Mouse (Mus musculus) gastrocnemius, postnatal 4 days (tissue): ENCODE results near the gene Mylip. TPM values are rescaled to one million over a fixed set of nuclear protein-coding genes. Genes with fewer than 3 reads are reported as not detected.

Experiments used
- DNase-seq, 2 experiments: peaks; one replicate each; pipeline ENCODE4 v3.0.0; 2021 to 2022; ENCODE audit warnings: low spot score in 2 of 2, mixed read lengths in 2 of 2
- total RNA-seq, 2 experiments: library from RNA; stranded (reverse); gene quantifications; 2 replicates each; pipeline ENCODE4 v1.2.3; 2021

The Mylip gene
- total RNA-seq, 2 experiments from 2014 or later, result 8.3 to 11.5 TPM

DNA sequence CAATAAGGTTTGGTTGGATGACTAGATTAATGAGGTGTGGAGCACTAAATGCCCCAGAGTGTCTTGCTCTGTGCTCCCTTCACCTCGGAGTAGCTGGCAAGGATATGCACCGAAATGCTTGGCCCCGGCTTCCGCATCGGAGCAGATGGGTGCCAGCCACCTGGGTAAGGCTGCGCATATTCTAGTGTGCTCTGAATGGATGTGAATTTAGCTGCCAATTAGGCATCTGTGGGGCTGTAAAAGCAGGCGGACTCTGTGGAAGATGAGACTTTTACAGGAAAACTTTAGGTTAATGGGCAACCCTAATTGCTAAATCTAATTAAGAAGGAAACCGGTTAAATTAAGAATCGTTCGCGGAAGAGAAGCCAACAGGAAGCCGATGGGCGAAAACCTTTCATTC lies 32.7 kb downstream of the Mylip start:
- no peak for DNase-seq

DNA sequence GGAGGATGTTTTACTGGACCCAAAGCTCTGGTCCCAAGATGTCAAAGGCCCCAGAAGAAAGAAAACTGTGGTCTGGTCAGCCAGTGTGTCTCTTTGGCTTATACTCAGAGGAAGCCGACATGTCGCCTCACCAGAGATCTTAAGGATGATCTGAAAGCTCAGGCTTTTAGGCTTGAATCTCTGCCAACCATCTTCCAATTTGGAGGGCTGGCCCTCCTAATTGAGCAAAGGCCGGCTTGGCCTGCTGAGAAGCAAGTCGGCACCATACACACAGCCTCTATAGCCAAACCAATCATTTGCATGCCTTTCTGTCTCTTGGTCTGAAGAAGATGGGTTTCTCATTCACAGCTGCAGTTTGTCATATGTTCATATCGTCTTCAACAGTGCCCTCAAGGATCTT lies 33.2 kb downstream of the Mylip start:
- no peak for DNase-seq

DNA sequence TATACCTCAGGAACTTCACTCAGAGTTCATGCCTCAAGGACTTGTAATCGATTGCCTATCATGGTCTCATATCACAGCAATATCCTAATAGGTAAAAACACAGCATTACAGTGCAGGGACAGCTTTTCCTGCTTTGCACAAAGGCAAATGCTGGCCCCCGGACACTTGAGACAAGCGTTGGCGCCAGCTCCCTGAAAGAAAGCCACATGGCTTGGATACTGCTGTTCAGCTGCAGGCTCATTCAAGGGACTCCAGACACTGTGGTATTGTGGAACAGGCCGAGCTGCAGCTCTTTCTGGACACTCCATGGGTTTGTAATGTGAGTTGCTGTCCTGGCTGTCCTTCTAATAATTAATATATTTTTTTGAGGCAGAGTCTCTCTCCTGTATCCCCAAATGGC lies 34.4 kb downstream of the Mylip start:
- DNase-seq, result peak in 1 of 2 experiments; percentile 38

DNA sequence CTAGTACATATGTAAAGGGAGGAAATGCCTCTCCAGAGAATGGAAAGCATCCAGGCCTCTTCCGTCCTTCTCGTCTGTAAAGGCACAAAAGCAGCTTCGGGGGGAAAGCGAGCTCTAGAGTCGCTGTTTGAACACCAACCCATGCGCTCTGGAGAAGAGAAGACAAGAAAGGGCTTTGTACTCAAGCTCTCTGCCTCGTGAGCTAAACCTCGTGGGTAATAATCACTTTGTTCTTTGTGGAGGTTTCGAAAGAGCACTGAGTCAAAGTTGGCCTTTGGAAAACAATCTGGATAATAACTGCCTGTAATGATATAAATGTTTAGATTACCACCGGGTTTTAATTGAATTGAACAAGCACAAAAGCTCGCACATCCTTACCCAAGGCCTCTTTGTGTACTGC lies 39.7 kb downstream of the Mylip start:
- DNase-seq, result no peak

DNA sequence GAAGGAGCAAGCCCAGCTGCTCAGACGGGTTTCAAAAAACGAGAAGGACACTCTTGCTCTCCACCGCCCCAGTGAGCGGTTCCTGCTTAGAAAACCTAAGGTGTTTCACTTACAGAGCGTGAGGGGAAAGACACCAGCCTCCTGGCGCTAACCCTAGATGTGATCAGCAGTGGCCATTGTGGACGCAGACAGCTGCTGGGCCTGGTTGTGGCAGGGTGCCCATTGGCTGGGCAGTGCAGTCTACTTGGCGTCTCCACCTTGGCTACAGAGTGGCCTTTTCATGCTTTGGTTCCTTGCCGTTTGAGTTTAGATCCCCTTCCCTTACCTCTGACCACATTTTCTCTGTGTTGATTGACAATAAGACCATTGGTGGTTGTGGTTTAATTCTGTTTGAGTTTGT lies 47.6 kb downstream of the Mylip start:
- DNase-seq, result peak; percentile 38 to 67

DNA sequence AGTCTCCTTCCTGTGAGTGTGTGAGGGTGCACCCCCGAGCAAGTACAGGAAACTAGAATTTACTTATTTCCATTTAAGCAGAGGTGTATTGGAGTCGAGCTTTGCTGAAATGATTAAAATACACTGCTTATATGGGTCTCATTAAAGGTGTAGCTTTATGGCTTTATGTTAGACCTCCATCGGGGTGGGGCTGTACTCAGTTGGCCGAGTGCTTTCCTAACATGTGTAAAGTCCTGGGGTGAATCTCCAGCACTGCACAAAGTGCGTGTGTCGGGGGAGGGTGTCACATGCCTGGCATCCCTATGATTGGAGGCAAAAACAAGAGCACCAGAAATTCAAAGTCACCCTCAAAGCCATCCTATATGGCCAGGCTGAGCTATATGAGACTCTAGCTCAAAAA lies 49.3 kb downstream of the Mylip start:
- DNase-seq, result no peak

DNA sequence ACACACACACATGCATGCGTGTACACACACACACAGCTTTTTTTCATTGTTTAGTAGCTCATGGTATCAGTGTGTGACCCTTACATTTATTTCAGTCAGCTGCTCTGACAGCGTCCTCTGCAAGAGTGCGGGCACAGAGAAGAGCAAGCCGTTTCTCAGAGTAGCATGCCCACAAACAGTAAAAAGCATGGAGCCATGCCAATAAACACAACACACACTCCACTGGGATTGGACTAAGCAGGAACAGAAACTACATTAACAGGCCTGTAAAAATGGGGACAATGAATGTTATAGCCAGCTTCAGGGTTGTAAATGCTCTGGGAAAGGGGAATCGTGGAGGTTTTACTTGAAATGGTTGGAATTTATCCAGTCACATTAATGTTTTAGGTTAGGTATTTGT lies 50.7 kb downstream of the Mylip start:
- DNase-seq, result no peak

DNA sequence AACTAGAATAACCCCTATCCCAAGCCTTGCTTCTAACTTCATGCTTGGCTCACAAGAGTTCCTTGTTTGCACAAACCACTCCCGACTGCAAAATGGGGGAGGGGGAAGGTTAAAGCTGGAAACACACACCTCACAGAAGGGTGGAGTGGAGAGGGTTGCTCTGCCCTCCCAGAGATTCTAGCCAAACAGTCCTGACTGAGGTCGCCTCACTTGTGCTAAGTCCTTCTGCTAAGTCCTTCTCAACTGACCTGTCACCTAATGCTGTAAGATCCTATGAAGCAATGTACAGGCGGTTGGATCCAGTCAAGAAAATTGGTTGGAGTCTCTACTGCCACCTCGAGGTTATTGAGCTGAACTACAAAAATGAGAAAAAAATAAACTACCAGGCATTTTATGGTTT lies 52.9 kb downstream of the Mylip start:
- DNase-seq, result no peak

DNA sequence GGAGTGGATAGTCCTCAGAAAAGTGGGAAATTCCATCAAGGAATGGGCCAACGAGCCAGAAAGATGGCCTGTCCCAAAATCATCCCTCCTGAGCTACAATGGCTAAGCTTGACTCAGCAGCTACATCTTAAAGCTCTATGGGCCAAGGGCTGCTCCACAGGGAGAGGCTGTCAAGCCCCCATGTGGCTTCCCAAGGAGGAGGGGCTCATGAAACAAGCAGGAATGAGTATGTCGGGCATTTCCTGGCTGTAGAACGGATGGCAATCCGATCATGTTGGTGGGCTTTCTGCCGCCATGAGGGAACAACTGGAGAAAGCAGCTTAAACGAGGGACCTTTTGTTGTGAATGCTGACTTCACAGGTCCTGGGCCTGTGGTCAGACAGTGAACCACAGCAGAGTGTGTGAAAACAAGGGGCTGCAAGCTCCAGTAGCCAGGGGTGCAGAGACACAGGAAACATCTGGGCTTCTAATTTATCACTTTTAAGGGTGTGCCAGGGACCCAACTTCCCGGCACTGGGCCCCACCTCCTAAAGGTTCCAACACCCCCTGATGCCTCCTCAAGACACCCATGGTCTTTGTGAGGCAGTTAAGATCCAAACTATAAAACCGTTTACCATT lies 53.5 kb downstream of the Mylip start:
- no peak for DNase-seq

DNA sequence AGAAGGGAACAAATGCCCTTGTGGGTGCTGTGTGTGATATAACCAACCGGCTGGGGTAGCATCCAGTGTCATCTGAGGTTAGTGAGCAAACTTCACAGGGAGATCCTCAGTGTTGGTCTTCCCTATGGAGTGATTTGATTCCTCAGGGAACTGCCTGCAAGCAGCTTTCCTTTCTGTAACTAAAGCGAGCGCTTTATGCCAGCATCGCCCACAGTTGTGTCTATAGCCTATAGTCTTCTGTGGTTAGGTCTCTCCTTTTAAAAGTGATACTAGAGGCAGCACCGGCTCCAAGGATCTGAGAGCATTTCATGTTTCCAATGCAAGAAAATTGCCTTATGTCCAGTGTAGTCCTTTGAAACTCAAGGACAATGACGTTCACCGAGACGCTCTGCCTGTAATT lies 54.7 kb downstream of the Mylip start:
- DNase-seq, result no peak

DNA sequence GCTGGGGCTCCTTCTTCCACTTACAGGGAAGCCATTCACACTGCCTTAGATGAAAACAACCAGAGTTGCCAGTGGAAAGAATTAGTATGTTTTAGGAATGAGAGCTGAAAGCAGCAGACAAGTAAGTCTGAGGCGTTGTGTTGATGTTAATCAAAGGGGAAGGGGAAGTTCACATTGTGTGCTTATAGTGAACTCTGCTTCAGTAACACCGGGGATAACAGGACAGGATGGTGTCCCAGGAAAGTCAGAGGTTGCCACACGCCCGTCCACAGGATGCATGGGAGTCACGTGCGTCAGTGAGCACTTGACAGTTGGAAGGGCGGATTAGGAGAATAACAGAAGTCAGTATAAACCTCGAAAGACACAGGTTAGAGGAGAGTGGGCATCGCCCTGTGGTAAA lies 55.1 kb downstream of the Mylip start:
- DNase-seq, result no peak

DNA sequence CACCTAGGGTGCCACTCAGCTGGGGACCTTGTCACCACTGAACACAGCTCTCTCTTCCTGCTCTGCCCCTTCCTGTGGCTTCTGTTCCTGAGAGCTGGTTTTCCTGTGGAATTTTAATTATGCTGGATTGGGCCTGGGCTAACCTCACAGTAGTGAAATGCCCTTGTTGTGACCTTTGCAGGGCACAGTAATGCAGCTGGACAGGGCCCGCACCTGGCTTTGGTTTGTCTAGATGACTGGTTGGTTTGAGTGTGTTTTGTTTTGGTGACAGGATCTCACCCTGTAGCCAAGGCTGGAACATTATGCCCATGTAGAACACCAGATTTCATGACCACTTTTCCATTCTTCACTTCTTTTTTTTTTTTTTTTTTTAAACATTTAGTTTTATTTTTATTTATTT lies 57.1 kb downstream of the Mylip start:
- DNase-seq, result no peak

DNA sequence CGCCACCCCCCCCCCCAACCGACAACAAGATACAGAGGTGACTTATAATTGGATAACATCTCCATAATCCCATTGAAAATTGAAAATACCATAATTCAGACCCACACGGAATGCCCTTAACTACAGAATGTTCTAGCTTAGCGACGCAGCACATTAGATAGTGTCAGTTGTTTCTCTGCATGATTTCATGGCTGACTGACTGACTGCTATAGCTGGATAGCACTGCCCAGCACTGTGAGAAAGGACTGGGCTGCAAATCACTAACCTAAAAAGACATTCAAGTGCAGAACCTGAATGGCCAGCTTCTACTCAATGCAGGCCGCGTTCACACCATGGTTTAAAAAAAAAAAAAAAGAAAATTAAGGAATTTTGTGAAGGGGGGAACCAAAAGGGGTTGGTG lies 62.9 kb downstream of the Mylip start:
- DNase-seq, result no peak

DNA sequence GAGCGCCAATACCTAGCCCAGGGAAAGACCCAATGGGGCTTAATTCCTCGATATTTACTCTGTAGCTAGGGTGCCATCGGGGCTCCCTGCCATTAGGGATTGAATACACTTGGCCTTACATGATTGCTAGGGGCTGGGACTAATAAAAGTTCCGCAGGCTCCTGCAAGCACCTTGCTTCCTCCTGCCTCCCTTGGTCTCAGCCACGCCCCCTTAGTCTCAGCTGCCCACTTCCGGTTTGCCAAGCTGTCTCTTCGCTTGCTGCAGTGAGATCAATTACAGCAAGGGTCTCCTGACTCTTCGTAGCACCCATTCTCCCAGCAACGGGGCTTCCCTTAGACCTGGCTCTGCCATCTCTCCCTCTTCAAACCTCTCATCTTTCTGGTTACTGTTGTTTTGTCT lies 63.5 kb downstream of the Mylip start:
- DNase-seq, result no peak

DNA sequence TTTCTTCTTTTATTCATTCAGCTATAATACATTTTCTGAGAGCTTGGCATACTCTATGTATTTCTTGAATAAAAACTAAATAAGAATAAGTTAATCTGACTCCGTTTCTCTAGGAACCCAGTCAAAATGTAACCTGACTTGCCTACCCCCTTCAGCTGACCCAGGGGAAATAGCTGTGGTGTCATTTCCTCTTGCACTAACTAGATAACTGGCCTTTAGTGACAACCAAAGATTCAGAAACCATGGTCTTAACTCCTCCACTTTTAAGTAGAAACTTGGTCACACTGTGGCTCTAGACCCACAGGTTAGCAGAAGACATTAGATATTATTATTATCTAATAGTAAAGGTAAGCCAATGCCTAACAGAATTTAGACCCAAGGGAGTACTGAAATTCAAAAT lies 64.5 kb downstream of the Mylip start:
- DNase-seq, result no peak

DNA sequence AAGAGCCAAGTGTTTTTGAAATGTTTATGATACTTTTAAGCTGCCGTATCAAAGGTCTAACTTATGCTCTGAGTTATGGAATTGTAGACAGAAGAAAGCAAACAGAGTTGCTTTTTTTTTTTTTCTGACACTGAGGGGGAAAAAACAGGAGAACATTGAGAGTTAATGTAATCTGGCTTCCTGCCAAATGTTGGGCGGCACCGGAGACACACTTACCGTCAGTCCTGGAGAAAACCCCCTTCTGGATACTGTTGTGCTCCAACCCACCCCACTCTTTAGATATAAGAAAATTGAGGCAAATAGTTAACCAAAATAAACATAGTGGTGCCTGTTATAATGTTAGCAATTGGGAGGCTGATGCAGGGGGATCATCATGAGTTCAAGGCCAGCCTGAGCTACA lies 65.1 kb downstream of the Mylip start:
- no peak for DNase-seq

DNA sequence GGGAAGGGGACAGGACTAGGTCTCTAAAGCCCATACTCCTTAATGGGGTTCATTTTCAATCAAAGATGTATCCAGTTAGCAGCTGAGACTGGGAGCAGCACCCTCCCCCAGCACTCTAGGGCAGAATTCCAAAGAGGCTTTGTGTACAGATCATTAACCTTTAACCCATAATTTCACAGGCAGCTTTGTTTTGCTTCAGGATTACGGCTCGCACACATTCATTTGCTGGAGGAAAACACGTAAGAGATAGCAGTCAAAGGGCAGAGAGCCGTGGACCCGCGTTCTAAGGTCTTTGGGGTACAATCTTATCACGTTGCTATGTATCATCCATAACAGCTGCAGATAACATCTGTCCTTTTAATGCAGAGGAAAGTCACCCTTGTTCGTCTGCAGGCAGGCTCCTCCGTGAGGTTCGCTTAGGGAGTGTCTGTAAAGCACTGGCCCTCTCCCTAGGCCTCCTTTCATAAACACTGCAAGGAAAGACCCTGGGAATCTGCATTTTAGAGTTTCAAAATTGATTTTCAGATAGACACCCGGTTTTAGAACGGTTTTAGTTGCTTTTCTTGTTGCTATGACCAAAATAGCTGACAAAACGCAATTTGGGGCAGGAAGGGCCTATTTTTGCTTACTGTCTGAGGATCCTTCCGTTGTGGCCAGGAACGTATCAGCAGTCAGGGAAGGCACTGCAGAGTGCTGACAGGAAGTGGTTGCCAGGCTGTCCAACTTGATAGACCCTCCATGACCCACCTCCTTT lies 65.7 kb downstream of the Mylip start:
- DNase-seq, result no peak

DNA sequence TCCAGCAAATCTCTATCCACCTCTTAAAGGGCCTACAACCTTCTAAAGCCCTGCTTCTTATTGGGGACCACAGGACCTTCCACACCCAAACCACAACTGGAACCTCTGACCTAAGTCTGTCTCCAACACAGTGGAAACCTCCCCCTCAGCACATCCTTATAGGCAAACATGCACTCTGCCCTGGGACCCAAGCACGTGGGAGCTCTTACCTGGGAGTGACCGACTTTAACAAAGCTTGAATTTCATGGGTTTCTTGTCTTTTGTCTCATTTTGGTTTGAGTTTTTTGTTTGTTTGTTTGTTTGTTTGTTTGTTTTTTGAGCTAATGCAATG lies 66.3 kb downstream of the Mylip start:
- DNase-seq, result no peak

DNA sequence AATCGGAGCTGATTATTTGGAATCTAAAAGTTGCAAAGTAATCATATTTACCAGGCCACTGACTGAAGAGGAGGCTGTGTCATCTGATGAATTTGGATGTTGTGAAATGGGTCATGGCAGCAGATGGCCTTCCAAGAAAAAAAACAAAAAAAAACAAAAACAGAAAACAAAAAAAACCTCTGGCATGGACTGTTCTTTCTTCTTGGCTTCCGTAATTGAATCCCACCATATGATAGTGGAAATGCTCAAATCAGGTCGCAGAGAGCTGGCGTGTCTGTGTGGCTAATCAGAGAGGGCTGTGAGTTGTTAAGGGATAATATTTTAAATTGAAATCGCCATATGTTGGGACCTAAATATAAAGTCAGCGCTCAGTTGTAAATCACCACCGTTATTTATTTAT lies 67.9 kb downstream of the Mylip start:
- DNase-seq, result no peak

DNA sequence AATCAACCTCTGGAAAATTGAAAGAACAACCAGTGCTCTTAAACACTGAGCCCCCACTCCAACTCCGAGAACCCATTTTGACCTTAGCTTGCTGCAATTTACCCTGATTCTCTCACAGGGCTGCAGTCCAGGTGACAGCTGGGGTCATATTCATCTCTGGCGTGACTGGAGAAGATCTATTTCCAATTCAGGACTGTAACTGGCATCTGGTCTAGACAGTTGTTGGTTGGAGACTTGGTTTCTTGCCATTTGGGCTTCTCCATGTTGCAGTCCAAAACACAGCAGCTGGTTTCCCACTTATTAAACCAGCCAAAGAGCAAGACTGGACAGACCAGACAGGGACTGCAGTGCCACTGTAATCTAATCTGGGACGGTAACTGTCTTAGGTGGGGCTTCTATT lies 70.6 kb downstream of the Mylip start:
- DNase-seq, result no peak

DNA sequence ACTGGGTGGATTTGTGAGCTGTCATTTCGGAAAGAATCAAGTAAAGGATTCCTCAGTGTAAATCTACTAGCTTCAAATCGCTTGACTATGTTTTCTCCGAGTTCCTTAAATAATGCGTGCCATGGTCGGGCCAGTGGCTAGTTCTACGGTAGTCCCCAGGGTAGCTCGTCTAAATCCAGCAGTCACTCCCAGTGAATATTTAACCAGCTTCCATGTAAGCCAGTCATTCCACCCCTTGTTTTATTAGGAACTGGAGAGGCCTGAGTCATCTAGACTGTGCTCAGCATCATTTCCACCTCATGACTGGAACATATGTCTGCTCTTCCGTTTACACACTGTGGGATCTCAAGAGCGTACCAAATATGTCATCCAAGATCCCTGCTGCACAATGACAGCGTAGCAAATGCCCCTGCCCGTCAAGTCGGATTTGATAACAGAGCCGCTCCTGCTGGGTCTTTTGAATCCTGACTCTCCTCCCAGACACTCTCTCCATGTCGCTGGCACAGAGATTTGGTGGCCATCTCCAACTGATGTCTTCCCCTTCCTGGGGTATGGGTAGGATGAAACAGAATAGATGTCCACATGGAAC lies 71.9 kb downstream of the Mylip start:
- DNase-seq, result no peak
